Mouse (Mus musculus) intestine, embryonic 16.5 days (tissue): ENCODE data around the gene Tpra1. TPM values are rescaled to one million over a fixed set of nuclear protein-coding genes. Genes with fewer than 3 reads are reported as not detected.

Source experiments
- ATAC-seq: fragments of 200-750 bp; cut with Nextera tagmentation; 2 replicates; pipeline ENCODE4 v1.8.0; 2017; ENCODE audit warnings: moderate TSS enrichment, moderate library complexity
- H3K27ac ChIP-seq: fragments of 300-500 bp; sonication (generic); 2 replicates; pipeline ENCODE4 v1.5.1; 2014; ENCODE audit warnings: mild to moderate bottlenecking, low read length
- H3K27me3 ChIP-seq: fragments of 300-500 bp; sonication (generic); replicated peaks from 2 replicates; pipeline ENCODE4 v1.6.1; 2014; ENCODE audit warnings: low read length, control low read depth, mixed read lengths; ENCODE audit not compliant: control insufficient read depth, insufficient read depth
- H3K36me3 ChIP-seq: fragments of 300-500 bp; sonication (generic); 2 replicates; pipeline ENCODE4 v1.6.1; 2014; ENCODE audit warnings: low read length, control low read depth; ENCODE audit not compliant: control insufficient read depth, insufficient read depth
- H3K4me1 ChIP-seq: fragments of 300-500 bp; sonication (generic); 2 replicates; pipeline ENCODE4 v1.6.1; 2014; ENCODE audit warnings: low read length, control low read depth, mixed read lengths; ENCODE audit not compliant: control insufficient read depth, insufficient read depth
- H3K4me2 ChIP-seq: fragments of 300-500 bp; sonication (generic); 2 replicates; pipeline ENCODE4 v1.6.1; 2014; ENCODE audit warnings: low read depth, low read length, control low read depth
- H3K4me3 ChIP-seq: fragments of 300-500 bp; sonication (generic); 2 replicates; pipeline ENCODE4 v1.5.1; 2014; ENCODE audit warnings: mild to moderate bottlenecking, low read length
- H3K9ac ChIP-seq: fragments of 300-500 bp; sonication (generic); 2 replicates; pipeline ENCODE4 v1.6.1; 2014; ENCODE audit warnings: low read depth, low read length
- H3K9me3 ChIP-seq: fragments of 300-500 bp; sonication (generic); 2 replicates; pipeline ENCODE4 v1.6.1; 2016; ENCODE audit warnings: low read length, control low read depth; ENCODE audit not compliant: control insufficient read depth
- WGBS: fragments of 180-500 bp; shearing (Covaris S2); extraction: QIAGEN DNeasy Blood & Tissue Kit; methylation state at CpG from one replicate; pipeline ENCODE4 v1.1.7; 2014; 5-methylcytosine and 5-hydroxymethylcytosine counted together
- polyA plus RNA-seq: library from polyadenylated mRNA; unstranded; fragments of >200 nt; fragmentation: Nextera tagmentation; extraction: Ambion mirVana; gene quantifications from 2 replicates; pipeline ENCODE4 v1.2.1, GENCODE M21; 2015

Gene Tpra1
- polyA plus RNA-seq, 1 experiment from 2014 or later, result 73.7 TPM

DNA sequence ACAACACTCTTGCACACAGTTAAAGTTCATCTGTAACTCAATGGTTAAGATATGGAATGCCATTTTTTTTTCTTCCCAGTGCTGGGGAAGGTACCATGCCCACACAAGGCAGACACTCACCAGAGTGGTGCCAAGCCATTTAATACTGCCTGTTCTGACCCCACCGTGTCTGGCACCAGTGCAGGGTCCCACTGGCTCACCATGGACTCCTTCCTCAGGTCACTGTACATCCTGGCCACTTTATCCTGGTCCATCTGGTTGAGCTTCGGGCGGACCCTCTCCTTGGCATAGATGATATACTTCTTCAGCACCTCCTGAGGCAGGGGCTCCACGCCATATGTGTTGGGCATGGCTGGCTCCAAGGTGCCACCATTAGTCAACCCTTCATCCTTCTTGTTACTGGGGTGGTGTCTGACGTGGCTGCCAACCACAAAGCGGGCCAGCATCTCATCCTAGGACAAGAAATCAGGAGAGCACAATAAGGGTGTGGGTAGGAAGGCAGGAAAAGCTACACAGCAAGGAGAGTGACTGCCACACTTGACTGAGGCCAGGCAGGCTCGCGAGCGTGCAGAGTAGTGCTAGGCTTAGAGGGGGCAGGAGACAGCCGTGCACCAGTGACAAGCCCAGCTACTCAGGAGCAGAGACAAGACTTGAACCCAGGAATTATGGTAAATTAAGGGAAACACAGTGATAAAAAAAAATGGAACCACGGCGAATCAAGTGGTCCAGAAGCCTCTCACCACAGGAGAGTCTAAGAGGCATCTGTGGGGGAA lies 16.2 kb upstream of the Tpra1 start:
- Histone ChIP-seq H3K27ac (no peak overlapping the region), H3K9ac (no peak overlapping the region), H3K4me1 (0 out of 2 replicates have a peak, but pooled peaks cover 4% of the 10 kb centered on the region), H3K27me3 (no peaks in the 10 kb centered on the region), H3K4me3 (no peak overlapping the region), H3K9me3 (no peaks in the 10 kb centered on the region), H3K36me3 (peaks cover 25% of the 10 kb centered on the region), H3K4me2 (no peak overlapping the region)
- no peak for ATAC-seq
- 94% methylated on average over 12 of the region's 12 CpGs for WGBS

DNA sequence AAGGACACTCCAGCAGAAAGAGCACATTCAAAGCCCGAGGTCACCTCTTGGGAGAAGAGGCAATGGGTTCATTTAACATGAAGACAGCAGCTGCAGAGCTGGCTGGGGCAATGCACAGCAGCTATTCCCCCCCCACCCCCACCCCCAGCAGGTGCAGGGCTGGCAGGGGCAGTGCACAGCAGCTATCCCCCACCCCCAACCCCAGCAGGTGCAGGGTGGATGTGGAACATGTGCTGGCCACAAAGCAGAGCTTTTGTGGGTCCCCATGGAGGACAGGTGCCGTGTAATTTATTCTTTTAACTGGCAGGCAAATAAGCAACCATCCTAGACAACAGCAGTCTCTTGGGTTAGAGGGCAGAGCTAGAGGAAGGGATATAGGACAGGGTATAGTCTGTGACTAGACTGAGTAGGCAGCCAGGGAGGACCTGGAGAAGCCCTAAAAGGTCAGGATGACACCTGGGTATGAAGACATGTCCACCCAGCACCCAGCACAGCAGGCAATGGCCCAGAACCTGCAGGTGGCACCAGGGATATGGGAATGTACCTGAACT lies 15.6 kb upstream of the Tpra1 start:
- WGBS, result 85% methylated on average over 2 of the region's 2 CpGs
- no peak overlapping the region for H3K9ac ChIP-seq
- H3K4me1 ChIP-seq, result 0 out of 2 replicates have a peak, but pooled peaks cover 4% of the 10 kb centered on the region
- ATAC-seq, result no peak
- H3K27ac ChIP-seq, result no peak overlapping the region
- H3K9me3 ChIP-seq, result no peaks in the 10 kb centered on the region
- H3K4me2 ChIP-seq, result no peak overlapping the region
- H3K36me3 ChIP-seq, result peaks cover 30% of the 10 kb centered on the region
- no peaks in the 10 kb centered on the region for H3K27me3 ChIP-seq
- H3K4me3 ChIP-seq, result no peak overlapping the region

DNA sequence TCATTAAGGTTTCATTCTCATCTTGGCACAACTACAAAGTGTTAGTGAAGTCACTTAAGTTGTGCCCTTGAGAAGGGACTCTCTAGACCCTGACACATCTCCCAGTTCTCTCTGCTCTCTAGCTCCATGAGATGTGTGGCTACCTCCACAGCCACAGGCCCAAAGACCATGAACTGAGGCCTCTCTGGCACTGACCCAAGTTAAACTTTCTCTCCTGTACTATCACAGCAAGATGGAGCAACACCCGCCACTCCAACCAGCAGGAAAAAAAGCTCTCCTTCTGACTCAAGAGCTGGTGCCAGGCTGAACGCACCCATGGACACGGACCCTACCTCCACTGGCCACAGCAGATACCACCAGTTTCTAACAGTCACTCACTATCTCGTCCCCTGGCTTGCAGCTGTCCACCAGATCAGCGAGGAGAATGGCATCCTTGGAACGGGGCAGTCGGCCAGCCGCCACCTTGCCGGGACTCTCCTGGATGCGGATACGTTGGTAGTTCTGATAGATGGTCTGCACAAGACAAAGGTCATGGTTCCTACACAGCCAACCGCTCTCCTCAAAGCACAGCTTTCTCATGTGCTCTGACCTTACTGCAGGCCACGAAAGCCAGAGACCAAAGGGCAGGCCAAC lies 12.5 kb upstream of the Tpra1 start:
- Histone ChIP-seq H3K4me2 (no peak overlapping the region), H3K4me3 (no peak overlapping the region), H3K27me3 (no peaks in the 10 kb centered on the region), H3K9me3 (no peaks in the 10 kb centered on the region), H3K9ac (no peak overlapping the region), H3K36me3 (peaks cover 49% of the 10 kb centered on the region), H3K4me1 (0 out of 2 replicates have a peak, but pooled peaks cover 2% of the 10 kb centered on the region), H3K27ac (no peak overlapping the region)
- ATAC-seq, result no peak
- 91% methylated on average over 13 of the region's 13 CpGs for WGBS

GRCm38 (mm10) chr6:88890832-88891231 lies 11.2 kb upstream of the Tpra1 start:
- no peak overlapping the region for H3K27ac ChIP-seq
- no peaks in the 10 kb centered on the region for H3K27me3 ChIP-seq
- no peak overlapping the region for H3K9ac ChIP-seq
- no peaks in the 10 kb centered on the region for H3K4me1 ChIP-seq
- H3K9me3 ChIP-seq, result no peaks in the 10 kb centered on the region
- peaks cover 46% of the 10 kb centered on the region for H3K36me3 ChIP-seq
- H3K4me3 ChIP-seq, result no peak overlapping the region
- 89% methylated on average over 7 of the region's 7 CpGs for WGBS
- H3K4me2 ChIP-seq, result no peak overlapping the region
- ATAC-seq, result no peak

GRCm38 (mm10) chr6:88893559-88893958 lies 8.5 kb upstream of the Tpra1 start:
- 53% methylated on average over 5 of the region's 5 CpGs for WGBS

DNA sequence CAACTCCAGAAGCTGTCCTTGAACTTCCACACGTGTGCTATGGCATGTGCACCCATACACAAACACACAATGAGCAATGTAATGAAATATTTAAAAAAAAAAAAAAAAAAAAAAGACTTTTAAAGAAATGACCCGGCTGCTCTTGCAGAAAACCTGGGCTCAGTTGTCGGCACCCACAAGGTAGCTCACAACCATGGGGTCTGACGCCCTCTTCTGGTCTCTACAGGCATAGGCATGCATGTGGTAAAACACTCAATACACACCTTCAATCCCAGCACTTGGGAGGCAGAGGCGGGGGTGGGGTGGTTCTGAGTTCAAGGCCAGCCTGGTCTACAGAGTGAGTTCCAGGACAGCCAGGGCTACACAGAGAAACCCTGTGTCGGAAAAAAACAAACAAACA lies 6.1 kb upstream of the Tpra1 start:
- H3K9ac ChIP-seq, result no peak overlapping the region
- peaks cover 17% of the 10 kb centered on the region for H3K4me1 ChIP-seq
- peaks cover 24% of the 10 kb centered on the region for H3K36me3 ChIP-seq
- no peak overlapping the region for H3K27ac ChIP-seq
- no peak for ATAC-seq
- 78% methylated on average over 6 of the region's 6 CpGs for WGBS
- no peak overlapping the region for H3K4me3 ChIP-seq
- no peaks in the 10 kb centered on the region for H3K27me3 ChIP-seq
- H3K4me2 ChIP-seq, result no peak overlapping the region
- no peaks in the 10 kb centered on the region for H3K9me3 ChIP-seq

More at GRCm38 (mm10) chr6:88893559-88893958, 8.5 kb upstream of the Tpra1 start:
- H3K36me3 ChIP-seq, result peaks cover 30% of the 10 kb centered on the region
- H3K4me2 ChIP-seq, result no peak overlapping the region
- no peak for ATAC-seq
- no peaks in the 10 kb centered on the region for H3K9me3 ChIP-seq
- peaks cover 14% of the 10 kb centered on the region for H3K4me1 ChIP-seq
- H3K27ac ChIP-seq, result no peak overlapping the region
- H3K4me3 ChIP-seq, result no peak overlapping the region
- no peaks in the 10 kb centered on the region for H3K27me3 ChIP-seq
- no peak overlapping the region for H3K9ac ChIP-seq

GRCm38 (mm10) chr6:88897246-88897645 lies 4.8 kb upstream of the Tpra1 start:
- no peaks in the 10 kb centered on the region for H3K9me3 ChIP-seq
- peak overlapping the region; percentile 68 for H3K4me3 ChIP-seq
- H3K4me1 ChIP-seq, result peaks cover 22% of the 10 kb centered on the region
- H3K9ac ChIP-seq, result peak overlapping the region; percentile 76
- H3K27me3 ChIP-seq, result no peaks in the 10 kb centered on the region
- H3K27ac ChIP-seq, result no peak overlapping the region
- H3K36me3 ChIP-seq, result peaks cover 12% of the 10 kb centered on the region
- 63% methylated on average over 7 of the region's 7 CpGs for WGBS
- H3K4me2 ChIP-seq, result peak overlapping the region; percentile 59
- no peak for ATAC-seq

DNA sequence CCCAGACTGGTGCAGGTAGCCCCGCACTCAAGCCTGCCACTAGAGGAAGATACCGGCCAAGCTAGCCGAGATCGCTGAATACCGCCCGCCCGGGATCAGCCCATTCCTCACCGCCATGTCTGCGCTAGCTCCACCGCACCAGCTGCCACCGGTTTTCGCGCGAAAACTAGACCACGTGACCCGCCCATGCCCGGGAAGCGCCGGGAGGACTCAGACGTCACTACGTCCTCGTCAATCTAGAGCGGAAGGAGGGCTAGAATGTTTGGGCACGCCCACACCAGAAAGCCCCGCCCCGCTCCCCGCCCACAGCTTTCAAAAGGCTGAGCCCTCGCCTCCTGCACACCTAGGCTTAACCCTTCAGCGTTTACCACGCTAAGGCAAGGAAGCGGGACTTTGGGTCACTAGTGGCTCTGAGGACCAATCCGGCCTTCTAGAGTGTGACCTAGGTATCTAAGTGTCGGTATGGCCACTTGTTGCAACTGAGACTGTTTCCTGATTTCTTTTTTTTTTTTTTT lies 3.5 kb upstream of the Tpra1 start, which contains the start of gene Mcm2:
Mcm2 (minus strand) TSS at position 247 of the 515 bp plus-strand sequence.
- no peaks in the 10 kb centered on the region for H3K27me3 ChIP-seq
- no peaks in the 10 kb centered on the region for H3K9me3 ChIP-seq
- H3K27ac ChIP-seq, result peak within 1 kb of the TSS; percentile 64
- WGBS, result under 1% methylated on average over 33 of the region's 33 CpGs
- H3K36me3 ChIP-seq, result no peaks in the 10 kb centered on the region
- peak within 1 kb of the TSS; percentile 76 for H3K9ac ChIP-seq
- peaks cover 31% of the 10 kb centered on the region for H3K4me1 ChIP-seq
- H3K4me2 ChIP-seq, result peak within 1 kb of the TSS; percentile 59
- H3K4me3 ChIP-seq, result peak within 1 kb of the TSS; percentile 68
- peak; percentile 70 for ATAC-seq

- H3K9ac ChIP-seq, result peak overlapping the region; percentile 76
- H3K27ac ChIP-seq, result no peak overlapping the region
- no peak for ATAC-seq
- no peaks in the 10 kb centered on the region for H3K9me3 ChIP-seq
- peaks cover 36% of the 10 kb centered on the region for H3K4me1 ChIP-seq
- H3K4me3 ChIP-seq, result peak overlapping the region; percentile 68; the same call in 1 of the 2 replicates
- no peaks in the 10 kb centered on the region for H3K36me3 ChIP-seq
- 57% methylated on average over 4 of the region's 4 CpGs for WGBS
- H3K27me3 ChIP-seq, result no peaks in the 10 kb centered on the region
- H3K4me2 ChIP-seq, result peak overlapping the region; percentile 59
Observed at GRCm38 (mm10) chr6:88899086-88899485, 3.0 kb upstream of the Tpra1 start.
